Mouse (Mus musculus) thymus, adult 2 months (tissue): ENCODE data around the gene Pkn1.

Source experiments
- CTCF ChIP-seq: fragments of 200-500 bp; IDR thresholded peaks from 2 replicates; pipeline ENCODE4 v1.5.1; 2012; ENCODE audit warnings: mild to moderate bottlenecking, control low read depth, low read length, moderate library complexity, borderline replicate concordance; ENCODE audit not compliant: control insufficient read depth, poor library complexity, insufficient read depth; ENCODE audit errors: extremely low read depth
- POLR2A ChIP-seq: fragments of 200-500 bp; IDR thresholded peaks from 2 replicates; pipeline ENCODE4 v1.6.1; 2012; ENCODE audit warnings: mild to moderate bottlenecking, low read length, control low read depth, moderate library complexity; ENCODE audit not compliant: control insufficient read depth, poor library complexity, insufficient read depth; ENCODE audit errors: extremely low read depth

- TF ChIP-seq CTCF: no peak
- no peak for TF ChIP-seq POLR2A
These were observed 22.5 kb upstream of the Pkn1 start for GRCm38 (mm10) chr8:83721405-83722025.
